Mouse (Mus musculus) CH12.LX (cell line): ENCODE measurements at regions not wholly inside any gene's neighbourhood (a gene's known extent, or its start where the extent isn't known, plus 50 kb on each side); places are given as distances from the start of the nearest gene placed in this dataset.

ENCODE experiments used
- CTCF ChIP-seq, 2 experiments: IDR thresholded peaks in 1 of 2; conservative IDR thresholded peaks in 1 of 2; 2 replicates each; pipeline ENCODE4 v1.5.1; 2011 to 2012; ENCODE audit warnings: low read depth in 2 of 2, low read length in 2 of 2, improper control_type of control experiment in 1 of 2, inconsistent platforms in 1 of 2, mild to moderate bottlenecking in 1 of 2, moderate library complexity in 1 of 2
- ETS1 ChIP-seq: conservative IDR thresholded peaks from 2 replicates; pipeline ENCODE4 v1.6.1; 2012; ENCODE audit warnings: low read depth, mild to moderate bottlenecking, inconsistent platforms, low read length, improper control_type of control experiment, moderate library complexity
- MXI1 ChIP-seq: IDR thresholded peaks from 2 replicates; pipeline ENCODE4 v1.6.1; 2011; ENCODE audit warnings: mild to moderate bottlenecking, low read depth, low read length, improper control_type of control experiment
- PAX5 ChIP-seq: IDR thresholded peaks from 2 replicates; pipeline ENCODE4 v1.6.1; 2012; ENCODE audit warnings: low read length, inconsistent platforms, mixed read lengths
- POLR2A ChIP-seq: IDR thresholded peaks from 2 replicates; pipeline ENCODE4 v1.6.1; 2011; ENCODE audit warnings: low read depth, mild to moderate bottlenecking, improper control_type of control experiment, low read length
- TBP ChIP-seq: conservative IDR thresholded peaks from 2 replicates; pipeline ENCODE4 v1.6.1; 2011; ENCODE audit warnings: low read depth, low read length, improper control_type of control experiment
- TCF12 ChIP-seq: IDR thresholded peaks from 2 replicates; pipeline ENCODE4 v1.6.1; 2014; ENCODE audit warnings: low read depth, mild to moderate bottlenecking, inconsistent platforms, low read length, improper control_type of control experiment
- ZKSCAN1 ChIP-seq: IDR thresholded peaks from 2 replicates; pipeline ENCODE4 v1.6.1; 2012; ENCODE audit warnings: low read depth, inconsistent platforms, low read length, improper control_type of control experiment, borderline replicate concordance
- ZNF384 ChIP-seq: IDR thresholded peaks from 2 replicates; pipeline ENCODE4 v1.6.1; 2012; ENCODE audit warnings: low read depth, low read length, improper control_type of control experiment, inconsistent platforms

DNA sequence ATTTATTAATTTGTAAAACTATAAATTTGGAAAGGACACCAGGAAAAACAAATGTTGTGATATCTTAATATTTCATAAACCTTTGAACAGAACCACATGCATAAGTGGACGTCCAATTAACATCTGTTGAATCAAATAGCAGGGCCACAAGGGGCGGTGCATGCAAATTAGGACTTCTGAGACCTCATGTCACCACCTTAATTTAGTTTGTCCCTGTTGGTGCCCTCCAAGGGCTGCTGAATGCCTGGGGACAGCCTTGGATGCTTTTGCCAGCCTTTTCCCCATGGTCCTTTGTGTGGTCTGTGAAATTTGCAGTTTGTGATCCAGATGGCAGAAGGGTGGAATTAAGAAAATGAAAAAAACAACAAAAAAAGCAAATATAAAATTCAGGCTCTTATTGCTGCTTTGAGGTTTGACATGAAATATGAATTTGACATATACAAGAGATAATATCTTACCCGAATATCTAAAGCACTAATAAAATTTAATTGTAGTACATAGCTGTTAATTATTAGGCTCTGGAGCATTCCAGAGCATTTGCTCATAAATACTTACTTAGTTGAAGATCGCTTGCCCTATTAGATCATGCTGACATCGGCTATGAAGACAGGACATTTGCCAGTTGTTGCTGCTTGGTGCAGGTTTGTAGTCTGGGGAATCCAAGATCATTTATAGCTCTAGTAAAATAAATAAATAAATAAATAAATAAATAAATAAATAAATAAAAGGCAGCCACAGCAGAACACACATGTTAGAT is 114.9 kb upstream of the Nectin3 start:
- no peak for TF ChIP-seq MXI1
- no peak for TF ChIP-seq POLR2A
- TF ChIP-seq ZNF384 = no peak
- no peak for TF ChIP-seq CTCF (conservative IDR thresholded peaks at IDR 0.05 in 1 of 2, IDR thresholded peaks at IDR 0.05 in 1 of 2; ENCODE audit: low read depth in 2 of 2, low read length in 2 of 2)
- TF ChIP-seq TCF12 = no peak
- no peak for TF ChIP-seq ETS1
- no peak for TF ChIP-seq TBP
- no peak for TF ChIP-seq ZKSCAN1
- TF ChIP-seq PAX5 = no peak
